Mouse (Mus musculus): ENCODE measurements around the gene Pcdh15.

Pcdh15 gene

GRCm38 (mm10) chr10:73098966-73099845 is at the start of gene Pcdh15:
Gene Pcdh15, plus strand, starts transcription at chr10:73099342.
- DNase-seq (ENCODE audit: extremely low read depth, insufficient read length, low spot score): no peak

GRCm38 (mm10) chr10:73052074-73052473 is 47.1 kb upstream of the Pcdh15 start:
- DNase-seq (ENCODE audit: extremely low read depth, insufficient read length, low spot score): no peak

DNA sequence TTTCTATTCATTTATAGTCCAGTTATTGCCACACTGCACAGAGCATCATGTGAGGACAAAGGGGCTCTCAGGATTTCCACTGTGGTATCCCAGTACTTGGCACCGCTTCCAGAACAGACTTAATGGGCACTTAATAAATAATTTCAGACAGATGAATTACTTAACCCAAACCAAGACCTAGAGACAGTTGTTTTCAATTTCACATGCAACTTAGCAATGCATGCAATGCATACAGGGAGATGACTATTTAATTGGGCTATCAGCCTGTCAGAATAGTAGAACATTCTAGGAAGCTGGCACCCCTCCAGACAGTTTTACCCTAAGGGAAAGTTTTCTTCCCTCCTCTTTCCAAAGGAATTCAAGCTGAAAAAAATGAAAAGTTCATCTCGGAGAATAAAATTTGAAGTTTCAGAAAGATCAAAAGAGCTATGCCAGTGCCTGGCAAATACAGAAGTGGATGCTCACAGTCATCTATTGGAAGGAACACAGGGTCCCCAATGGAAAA is 39.4 kb upstream of the Pcdh15 start:
- DNase-seq (ENCODE audit: extremely low read depth, insufficient read length, low spot score): no peak

GRCm38 (mm10) chr10:73086703-73087102 is 12.4 kb upstream of the Pcdh15 start:
- no peak for DNase-seq (ENCODE audit: extremely low read depth, insufficient read length, low spot score)

GRCm38 (mm10) chr10:73096531-73097135 is 2.5 kb upstream of the Pcdh15 start:
- DNase-seq (ENCODE audit: extremely low read depth, insufficient read length, low spot score): no peak

- no peak for DNase-seq (ENCODE audit: extremely low read depth, insufficient read length, low spot score)
Observed at GRCm38 (mm10) chr10:73097176-73097575, 2.0 kb upstream of the Pcdh15 start.

GRCm38 (mm10) chr10:73097979-73098378 is 1.2 kb upstream of the Pcdh15 start:
- DNase-seq (ENCODE audit: extremely low read depth, insufficient read length, low spot score): no peak

- DNase-seq (ENCODE audit: extremely low read depth, insufficient read length, low spot score): no peak
Observed at GRCm38 (mm10) chr10:73099846-73100241, 702 bp downstream of the Pcdh15 start.

GRCm38 (mm10) chr10:73103383-73103994 is 4.3 kb downstream of the Pcdh15 start:
- DNase-seq (ENCODE audit: extremely low read depth, insufficient read length, low spot score): no peak

DNA sequence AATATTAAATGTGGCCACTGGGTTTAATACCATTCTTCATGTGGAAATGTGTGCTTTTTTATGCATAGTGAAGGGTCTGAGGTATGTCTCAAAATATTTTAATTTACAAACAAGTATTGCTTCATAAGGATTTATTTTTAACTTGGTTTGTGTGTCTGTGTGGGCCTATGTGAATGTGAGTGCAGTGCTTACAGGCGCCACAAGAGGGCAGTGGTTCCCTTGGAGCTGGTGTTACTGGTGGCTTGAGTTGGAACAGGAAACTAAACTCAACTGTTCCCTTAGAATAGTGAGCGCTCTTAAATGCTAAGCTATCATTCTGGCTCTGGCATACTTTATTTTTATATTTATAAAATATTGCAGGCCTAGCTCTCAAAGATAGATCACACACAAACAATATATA is 6.8 kb downstream of the Pcdh15 start:
- DNase-seq (ENCODE audit: extremely low read depth, insufficient read length, low spot score): no peak

- no peak for DNase-seq (ENCODE audit: extremely low read depth, insufficient read length, low spot score)
Observed at GRCm38 (mm10) chr10:73137985-73138384, 38.8 kb downstream of the Pcdh15 start.

DNA sequence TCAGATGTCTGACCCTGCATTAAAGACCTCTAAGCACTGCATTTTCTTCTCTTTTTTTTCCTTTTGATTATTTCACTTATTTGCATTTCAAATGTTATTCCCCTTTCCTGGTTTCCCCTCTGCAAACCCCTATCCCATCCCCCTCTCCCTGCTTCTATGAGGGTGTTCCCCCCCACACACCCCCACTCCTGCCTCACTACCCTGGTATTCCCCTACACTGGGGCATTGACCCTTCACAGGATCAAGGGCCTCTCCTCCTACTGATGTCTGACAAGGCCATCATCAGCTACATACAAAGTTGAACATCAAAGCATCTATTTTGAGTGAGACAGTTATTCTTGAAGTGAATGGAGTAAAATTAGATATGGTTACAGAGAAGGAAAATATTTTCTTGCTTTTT is 48.4 kb downstream of the Pcdh15 start:
- DNase-seq (ENCODE audit: extremely low read depth, insufficient read length, low spot score): no peak

GRCm38 (mm10) chr10:73147978-73148377 is 48.8 kb downstream of the Pcdh15 start:
- no peak for DNase-seq (ENCODE audit: extremely low read depth, insufficient read length, low spot score)

- no peak for DNase-seq (ENCODE audit: extremely low read depth, insufficient read length, low spot score)
Observed at GRCm38 (mm10) chr10:73154544-73154943, 55.4 kb downstream of the Pcdh15 start.

GRCm38 (mm10) chr10:73161757-73162156 is 62.6 kb downstream of the Pcdh15 start:
- DNase-seq (ENCODE audit: extremely low read depth, insufficient read length, low spot score): no peak

DNA sequence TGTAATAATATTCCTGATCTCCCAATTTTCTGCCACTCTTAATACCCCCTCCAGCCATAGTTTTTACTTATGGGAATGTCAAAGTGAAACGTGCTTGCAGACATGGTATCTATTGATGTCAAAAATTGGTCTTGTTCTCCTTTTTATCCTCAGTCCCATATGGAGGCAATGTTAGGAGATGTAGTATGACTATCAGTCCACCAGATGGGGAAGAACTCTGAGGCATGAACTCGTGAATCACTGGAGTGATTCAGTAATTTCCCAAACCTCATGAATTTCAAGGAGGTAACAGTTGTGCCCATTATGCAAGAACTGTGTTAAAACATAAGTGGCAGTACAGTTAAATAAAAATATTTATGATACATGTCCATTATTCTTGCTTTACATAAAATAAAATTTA is 116.9 kb downstream of the Pcdh15 start:
- no peak for DNase-seq (ENCODE audit: extremely low read depth, insufficient read length, low spot score)

GRCm38 (mm10) chr10:73242294-73242693 is 143.2 kb downstream of the Pcdh15 start:
- DNase-seq (ENCODE audit: extremely low read depth, insufficient read length, low spot score): no peak

DNA sequence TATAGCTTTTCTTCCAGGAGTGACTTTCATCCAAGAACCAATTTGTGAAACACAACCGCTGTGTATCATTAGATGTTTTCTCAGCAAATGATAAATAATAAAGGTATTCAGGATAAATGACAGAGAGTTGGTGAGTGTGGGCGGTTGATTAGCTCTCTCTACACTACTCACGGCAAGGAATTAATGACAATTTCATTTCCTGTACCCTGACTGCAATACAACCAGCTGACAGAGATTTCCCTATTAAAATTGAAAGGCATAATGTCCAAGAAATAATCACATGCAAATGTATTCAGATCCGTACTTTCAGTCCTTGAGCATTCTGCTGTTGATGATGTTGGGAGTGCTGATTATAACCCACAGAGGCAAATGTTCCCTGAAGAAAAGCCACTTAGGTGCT is 181.3 kb downstream of the Pcdh15 start:
- no peak for DNase-seq (ENCODE audit: extremely low read depth, insufficient read length, low spot score)

DNA sequence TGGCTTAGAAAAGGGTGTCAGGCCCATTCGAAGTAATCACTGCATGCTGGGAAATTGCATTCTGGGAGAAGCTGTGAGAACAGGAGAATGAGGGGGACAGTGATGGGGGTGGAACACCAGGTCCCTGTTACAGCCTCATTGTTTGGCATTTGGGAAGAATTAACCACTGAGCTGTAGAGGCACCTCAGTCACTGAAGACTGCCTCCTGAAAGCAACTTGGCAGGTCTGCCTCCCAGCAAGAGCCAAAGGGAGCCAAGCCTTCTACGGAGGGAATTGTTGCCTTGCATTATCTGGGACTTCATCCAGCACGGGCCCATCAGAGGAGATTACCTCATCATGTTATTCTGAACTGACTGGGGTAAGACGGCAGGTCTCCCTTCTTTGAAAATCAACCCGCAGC is 197.3 kb downstream of the Pcdh15 start:
- DNase-seq (ENCODE audit: extremely low read depth, insufficient read length, low spot score): no peak

- no peak for DNase-seq (ENCODE audit: extremely low read depth, insufficient read length, low spot score)
Observed at GRCm38 (mm10) chr10:73301951-73302350, 202.8 kb downstream of the Pcdh15 start.

GRCm38 (mm10) chr10:73306677-73307076 is 207.5 kb downstream of the Pcdh15 start:
- DNase-seq (ENCODE audit: extremely low read depth, insufficient read length, low spot score): no peak

GRCm38 (mm10) chr10:73326861-73327260 is 227.7 kb downstream of the Pcdh15 start:
- DNase-seq (ENCODE audit: extremely low read depth, insufficient read length, low spot score): peak; percentile 49
